Mouse (Mus musculus) liver (tissue): Measurements from ENCODE around the gene Dclk3.

Experiments
- DNase-seq: peaks from one replicate; pipeline ENCODE4 v3.0.0-alpha.2; 2020; ENCODE audit warnings: mixed read lengths

Gene Dclk3

DNA sequence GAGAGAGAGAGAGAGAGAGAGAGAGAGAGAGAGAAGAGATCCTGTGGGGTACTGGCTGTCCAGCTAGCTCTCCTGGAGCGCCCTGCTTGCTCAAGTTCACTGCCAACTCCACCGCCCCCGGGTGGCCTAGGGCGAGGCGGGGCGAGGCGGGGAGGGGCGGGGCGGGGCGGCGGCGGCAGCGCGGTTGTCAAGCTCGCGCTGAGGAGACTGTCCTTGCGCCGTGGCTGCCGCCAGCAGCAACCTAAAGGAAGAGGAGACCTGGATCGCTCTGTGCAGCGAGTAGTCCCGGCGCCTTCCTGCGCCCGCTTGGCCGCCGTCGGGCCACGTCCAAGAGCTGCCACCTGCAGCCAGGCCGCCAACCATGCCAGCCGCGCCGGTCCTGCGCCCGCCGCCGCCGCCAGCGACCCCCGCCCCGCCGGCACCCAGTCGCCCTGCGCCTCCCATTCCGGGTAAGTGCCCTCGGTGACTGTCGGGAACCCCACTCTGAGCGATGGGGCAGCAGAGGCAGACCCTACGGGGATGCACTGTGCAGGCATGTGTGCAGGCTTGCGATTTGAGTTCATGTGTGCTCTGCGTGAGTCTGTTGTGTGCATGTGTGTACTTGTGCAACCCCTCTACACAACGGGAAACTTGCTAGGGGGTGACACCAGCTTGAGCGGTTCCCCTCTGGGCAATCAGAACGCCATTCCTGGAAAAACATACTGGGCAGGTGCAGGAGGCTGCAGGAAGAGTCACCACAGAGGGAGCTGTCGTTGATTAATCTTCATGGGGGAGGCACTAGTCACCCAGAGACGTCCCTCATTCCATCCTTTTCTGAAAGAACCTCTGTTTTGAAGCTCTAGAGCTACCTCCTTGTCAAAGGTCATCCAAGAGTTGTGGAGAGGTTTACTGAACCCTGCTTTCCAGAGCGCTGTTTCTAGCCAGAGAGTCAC is at the start of gene Dclk3:
TSS of gene Dclk3 (plus strand) at position 178 of the 932 bp plus-strand sequence.
- DNase-seq, result peak; percentile 52

DNA sequence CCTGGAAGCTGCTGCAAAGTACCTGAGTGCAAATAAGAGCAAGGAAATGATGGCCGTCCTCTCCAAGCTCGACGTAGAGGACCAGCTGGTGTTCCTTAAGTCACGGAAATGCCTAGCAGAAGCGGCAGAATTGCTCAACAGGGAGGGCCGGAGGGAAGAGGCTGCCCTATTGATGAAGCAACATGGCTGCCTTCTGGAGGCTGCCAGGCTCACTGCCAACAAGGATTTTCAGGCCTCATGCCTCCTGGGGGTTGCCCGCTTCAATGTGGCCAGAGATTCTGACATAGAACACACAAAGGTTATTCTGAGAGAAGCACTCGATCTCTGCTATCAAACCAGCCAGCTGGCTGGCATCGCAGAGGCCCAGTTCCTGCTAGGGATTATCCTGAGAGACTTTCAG is 48.9 kb upstream of the Dclk3 start:
- DNase-seq, result no peak

DNA sequence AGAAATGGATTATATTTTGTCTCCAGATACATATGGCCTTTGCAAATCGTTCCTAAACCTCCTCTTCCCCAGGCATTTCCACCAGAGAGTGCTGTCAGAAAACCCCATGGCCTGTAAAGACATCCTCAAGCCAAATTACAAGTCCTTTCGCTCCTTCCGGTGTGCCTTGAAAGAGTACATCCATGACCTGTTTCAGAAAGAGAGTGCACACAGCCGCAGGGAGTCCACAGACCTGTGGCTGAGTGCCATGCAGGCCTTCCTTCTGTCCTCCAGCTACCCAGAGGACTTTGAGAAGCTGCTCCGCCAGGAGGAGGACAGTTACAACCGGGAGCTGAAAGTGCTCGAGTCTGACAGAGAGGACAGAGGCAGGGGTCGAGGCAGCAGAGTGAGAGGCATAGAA is 47.8 kb upstream of the Dclk3 start:
- no peak for DNase-seq

DNA sequence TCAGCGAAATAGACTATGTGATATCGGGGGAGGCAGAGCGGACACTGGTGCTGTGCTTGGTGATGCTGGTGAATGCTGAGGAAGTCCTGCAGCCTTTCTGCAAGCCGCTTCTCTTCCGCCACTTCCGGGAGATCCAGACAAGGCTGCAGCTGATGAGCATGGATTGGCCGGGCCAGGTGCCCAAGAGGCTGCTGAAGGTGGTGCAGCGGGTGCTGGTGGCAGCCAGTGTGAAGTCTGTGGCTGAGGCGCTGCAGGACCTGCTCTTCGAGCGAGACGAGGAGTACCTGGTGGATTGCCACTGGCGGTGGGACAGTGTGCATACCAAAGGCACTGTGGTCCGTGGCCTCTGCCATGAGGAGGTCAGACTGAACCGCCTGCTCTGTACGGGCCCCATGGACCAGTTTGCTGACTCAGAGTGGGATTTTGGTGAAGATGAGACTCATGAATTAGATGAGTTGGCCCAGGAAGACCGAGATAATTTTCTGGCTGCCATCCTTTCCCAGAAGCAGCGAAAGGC is 46.9 kb upstream of the Dclk3 start:
- DNase-seq, result no peak

DNA sequence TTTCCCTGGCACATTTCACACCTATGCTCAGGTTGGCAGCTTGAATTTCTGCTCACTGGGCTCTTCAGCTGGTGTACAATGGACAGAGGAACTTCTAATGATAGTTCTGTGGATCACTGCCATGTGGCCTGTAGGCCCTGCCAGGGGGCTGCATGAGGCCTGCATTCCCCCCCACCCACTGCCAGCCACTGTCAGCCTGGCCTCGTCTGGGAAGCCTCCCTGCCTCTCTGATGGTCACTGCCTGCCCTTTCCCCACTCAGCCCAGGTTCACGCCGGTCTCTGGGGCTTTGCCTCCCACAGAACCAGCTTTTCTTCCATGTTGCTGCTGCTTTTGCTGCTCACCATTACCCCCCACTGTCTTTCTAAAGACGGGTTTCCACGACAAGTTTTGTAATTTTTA is 43.6 kb upstream of the Dclk3 start:
- DNase-seq, result no peak

DNA sequence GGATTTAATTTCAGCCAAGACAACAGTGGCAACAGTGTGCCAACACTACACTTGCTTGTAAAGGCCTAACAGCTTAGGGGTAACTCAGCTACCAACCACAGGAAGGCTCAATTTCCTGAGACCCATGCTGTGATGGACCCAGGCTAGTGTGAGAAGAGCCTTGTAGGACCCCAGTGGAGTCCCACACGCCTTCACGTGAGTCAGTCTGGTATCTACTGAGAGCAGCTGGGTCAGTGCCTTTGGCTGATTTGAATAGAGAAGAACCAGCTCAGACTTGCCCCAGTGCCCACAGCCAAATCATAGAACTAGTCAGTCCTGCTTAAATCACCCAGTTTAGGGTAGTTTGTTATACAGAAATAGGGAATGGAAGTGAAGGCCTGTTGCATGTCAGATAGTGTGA is 40.8 kb upstream of the Dclk3 start:
- DNase-seq, result no peak

DNA sequence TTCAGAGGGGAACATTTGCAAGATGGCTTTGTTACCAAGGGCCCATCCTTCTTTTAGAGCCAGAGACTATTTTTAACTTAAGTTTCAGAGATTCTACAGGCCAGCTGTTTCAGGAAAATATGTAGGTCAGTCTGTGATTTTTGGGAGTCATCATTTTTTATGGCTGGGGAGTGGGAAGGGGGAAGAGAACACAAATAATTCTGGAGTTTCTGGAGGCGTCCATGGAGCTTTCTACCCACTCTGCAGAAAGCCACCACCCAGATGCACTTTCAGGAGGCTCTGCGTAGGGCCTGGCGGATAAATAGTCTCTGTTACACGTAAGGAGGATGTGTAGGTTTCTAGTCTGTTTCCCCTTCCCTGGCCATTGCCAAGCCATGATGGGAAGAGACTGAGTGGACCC is 38.8 kb upstream of the Dclk3 start:
- DNase-seq, result no peak

DNA sequence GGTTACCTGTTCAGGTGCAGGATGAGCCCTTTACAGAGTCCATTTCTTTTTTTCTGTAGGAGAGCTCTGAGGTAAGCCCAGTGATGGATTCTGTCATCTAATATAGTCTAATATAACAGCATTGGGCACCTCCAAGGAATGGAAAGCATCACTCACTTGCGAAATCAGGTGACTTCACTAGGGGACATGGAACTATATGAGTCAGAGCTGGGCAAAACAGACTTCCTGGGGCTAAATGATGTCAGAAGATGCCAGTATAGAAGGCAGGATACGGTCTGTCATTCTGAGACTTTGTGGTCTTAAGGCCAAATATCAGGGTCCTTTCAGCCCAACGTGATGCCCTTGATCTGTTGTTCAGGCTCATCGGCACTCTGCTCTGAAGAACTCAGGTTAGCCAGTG is 35.7 kb upstream of the Dclk3 start:
- DNase-seq, result no peak

DNA sequence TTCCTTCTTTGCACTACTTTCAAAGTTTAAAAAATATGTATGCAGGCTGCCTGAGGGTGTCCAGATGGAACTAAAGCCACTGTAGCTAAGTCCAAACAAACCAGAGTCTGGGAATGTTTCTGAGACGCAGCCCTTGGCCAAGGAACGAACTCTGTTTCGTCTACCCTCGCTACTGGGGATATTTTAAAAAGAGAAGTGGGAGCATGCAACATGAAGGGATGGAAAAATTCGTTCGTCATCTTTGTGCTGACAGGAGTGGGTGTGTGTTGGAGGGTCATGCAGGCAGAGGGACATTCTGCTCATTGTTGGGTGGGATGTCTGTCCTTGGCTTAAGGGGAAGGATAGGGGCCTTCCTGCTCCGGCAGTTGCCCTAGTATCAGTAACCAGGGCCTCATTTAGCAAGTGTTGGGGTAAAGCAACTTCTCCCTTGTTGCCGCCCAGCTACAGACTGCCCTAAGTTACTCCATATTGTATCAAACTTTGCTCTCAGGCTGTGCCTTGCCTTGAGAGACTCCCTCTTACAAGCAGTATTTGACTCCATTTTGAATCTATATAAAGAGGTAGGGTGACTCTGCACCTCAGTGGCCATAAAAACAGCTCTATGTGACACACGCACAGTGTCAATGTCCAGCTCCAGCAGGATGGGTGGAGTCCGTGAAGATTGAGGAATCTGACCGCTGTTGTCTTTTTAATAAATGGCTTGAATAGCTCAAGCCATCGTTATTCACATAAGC is 34.4 kb upstream of the Dclk3 start:
- DNase-seq, result no peak

DNA sequence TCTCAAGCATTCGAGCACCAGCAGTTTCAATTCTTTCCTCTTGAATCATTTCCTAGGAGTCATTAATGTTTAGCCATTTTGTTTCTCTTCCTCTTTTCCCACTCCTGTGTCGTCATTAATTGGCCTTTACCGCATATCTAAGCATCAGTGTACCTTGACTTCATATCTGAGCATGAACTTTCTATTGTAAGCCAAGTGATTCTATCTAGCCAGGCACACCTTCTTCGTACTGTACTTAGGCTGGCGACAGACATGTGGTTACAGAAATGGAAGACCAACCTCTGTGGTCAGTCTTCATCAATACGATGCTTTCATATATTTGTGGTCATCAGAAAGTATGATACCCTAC is 33.8 kb upstream of the Dclk3 start:
- DNase-seq, result no peak

DNA sequence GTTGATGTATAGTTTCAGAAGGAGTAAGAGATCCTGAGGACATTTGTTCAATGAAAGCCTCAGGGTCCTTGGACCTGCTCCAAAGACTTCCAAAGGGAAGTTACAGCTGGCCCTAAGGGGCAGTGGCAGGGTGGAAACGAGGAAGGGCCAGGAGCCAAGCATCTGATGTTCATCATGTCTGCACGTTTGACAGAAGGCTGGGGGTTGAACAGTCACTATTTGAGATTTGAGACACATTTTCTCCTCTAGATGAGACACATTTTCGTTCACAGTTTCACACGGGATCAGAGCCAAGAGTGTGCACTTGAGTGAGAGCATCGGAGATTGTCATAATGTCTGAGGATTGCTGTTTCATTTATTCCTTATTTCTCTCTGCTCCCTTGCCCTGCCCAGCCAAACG is 30.9 kb upstream of the Dclk3 start:
- no peak for DNase-seq

DNA sequence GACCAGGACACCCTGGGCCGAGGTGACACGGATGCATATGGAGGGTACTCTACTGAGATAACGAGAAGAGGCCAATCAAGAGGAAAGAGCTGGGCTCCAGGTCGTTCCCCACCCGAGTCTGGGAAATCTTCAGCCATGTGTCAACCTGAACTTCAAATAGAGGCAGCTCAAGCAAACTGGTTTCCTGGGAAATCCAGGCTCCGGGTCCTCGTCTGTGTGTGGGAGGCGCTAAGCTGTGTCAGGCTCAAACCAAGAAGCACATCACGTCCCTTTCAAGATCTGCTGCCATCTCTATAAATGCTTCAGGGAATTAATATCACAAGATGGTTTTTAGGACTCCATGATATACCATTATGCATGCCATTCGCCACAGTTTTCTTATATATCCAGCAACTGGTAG is 30.5 kb upstream of the Dclk3 start:
- no peak for DNase-seq

DNA sequence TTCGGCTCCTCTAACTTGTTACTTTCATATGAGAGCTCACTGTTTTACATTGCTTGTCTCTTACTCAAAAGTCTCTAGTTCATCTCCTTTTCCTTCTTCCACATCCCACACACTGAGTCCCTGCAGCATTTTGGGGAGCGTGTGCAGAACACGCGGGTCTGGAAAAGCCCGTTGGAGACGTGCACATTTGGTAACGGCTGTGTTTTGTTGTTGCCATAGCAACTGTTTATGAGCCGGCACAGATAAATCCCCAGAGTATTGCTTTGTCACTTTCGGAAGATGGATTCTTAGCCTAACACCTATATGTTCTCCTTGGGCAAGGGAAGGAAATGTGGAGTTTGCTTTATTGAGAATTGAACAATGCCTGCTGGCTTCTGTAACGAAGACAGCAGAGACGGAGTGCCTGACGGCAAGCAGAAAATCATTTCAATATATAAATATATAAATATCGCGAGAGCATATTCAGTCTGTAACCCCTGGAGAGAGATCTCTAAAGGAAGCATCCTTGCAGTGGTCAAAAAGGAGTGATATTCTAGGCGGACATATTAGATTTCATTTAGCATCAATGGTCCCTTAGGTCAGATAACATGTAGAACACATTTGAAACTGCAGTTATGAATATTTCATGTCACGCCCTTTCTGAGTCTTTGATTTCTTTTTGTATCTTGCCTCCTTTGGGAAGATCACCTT is 26.3 kb upstream of the Dclk3 start:
- DNase-seq, result no peak

DNA sequence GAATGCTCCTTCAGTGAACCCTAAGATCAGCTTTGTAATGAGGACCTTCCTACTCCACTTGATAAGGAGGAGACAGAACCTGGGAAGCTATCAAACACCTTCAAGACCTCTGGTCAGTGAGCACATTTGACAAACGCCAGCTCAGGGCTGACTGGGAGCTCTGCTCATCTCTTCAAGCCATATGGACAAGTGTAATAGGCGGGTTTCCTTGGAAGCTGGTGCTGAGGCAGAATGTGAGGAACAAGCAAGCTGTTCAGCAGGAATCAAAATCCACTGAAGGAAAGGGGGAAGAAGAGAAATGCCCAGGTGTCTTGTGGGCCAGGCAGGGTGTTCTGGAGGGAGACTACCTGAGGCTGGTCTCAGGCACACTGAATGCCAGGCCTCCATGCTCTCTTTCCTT is 17.0 kb upstream of the Dclk3 start:
- DNase-seq, result no peak

DNA sequence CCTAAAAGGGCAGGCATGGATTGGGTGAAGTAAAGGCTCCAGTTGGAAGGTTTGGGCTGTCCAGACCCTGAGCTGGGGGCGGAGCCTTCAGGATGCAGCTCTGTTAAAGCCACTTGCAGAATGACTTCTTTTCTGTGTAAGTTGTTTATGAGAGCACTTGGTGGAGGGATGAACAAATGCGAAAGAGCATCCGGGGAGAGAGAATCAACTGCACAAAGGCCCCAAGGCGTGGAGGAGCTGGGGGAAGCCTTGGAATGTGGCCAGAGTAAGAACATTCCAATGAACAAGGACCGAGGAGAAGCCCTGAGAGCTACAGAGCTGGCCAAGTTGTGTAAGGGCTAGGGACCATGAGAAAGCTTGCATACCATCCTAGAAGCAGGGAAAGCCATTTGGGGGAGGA is 16.3 kb upstream of the Dclk3 start:
- no peak for DNase-seq

DNA sequence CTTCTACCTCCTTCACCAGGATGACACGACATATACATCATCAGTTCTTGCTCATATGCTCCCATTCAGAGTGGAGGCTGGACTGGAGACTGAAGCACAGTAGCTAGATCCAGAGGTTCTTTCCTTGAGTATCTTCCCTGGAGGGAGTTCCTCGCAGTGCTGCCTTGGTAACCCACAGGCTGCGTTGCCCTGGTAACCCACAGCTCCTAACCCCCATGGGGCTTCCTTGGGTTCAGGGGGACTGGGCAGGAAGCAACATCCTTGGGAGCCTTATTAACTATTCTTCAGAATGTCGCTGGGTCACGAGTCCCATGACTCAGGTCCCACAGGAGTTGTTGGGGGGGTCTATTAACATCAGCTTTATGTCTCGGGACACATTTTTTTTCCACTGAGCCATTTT is 13.8 kb upstream of the Dclk3 start:
- no peak for DNase-seq

DNA sequence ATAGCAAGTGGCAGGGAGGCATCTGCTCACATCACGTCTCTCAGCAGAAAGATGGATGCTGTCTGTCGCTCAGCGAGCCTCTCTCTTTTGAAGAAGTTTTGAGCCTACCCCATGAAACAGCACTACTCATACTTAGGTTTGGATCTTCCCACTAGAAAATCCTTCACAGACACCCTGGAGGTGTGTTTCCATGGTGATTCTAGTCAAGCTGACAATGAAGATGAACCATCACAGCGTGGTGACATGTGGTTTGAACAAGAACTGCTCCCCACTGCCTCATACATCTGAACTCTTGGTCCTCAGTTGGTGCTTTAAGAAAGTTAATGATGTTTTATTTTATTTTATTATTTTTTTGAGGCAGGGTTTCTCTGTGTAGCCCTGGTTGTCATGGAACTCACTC is 12.9 kb upstream of the Dclk3 start:
- DNase-seq, result no peak

DNA sequence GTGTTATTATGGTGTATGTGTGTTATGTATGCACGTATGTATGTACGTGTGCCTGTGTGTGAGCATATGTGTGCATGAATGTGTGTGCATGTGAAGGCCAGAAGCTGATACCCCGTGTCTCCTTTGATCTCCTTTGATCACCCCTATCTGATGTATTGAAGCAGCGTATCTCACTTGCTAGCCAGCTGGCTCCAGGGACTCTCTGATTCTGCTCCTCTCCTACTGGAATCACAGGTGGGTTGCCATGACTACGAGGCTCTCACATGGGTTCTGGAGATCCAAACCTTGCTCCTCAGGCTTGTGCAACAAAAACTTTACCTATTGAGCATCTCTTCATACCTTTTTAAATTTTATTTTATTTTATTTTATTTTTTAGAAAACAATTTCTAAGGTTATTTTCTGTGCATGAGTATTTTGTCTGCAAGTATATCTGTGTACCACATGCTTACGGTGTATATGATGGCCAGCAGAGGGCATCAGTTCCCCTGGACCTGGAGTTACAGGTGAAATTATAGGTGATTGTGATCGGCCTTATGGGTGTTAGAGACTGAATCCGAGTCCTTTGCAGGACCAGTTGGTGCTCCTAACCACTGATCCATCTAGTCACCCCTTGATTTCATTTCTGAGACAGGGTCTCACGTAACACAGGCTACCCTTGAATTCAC is 10.9 kb upstream of the Dclk3 start:
- no peak for DNase-seq

DNA sequence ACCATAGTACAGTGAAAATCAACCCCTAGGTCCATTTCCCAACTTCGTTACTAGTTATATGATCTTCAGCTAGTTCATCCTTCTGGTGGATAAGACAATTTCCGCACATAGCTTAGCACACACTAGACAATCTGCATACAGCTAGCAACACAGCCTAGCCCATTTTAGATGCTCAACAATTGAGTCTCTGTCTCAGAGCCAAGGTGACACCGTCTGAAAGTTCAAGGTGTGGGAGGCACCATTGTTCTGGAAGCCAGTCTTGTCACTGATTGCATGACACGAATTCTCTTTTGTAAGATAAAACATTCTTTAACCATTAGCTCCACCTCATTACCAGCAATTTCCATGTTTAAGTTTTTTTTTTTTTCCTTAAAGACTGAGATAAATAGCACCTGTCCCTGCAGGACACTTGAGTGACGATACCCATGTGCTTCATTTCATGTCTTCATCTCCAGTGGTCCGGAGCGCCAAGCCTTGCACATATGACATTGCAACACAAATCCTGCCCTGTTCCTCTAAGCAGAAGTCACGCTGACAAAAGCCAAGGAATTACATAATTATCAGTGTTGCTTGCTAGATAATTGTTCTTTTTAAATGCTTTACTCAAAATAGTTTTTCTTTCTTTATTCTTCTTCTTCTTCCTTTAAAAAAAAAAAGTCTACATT is 10.1 kb upstream of the Dclk3 start:
- DNase-seq, result no peak

DNA sequence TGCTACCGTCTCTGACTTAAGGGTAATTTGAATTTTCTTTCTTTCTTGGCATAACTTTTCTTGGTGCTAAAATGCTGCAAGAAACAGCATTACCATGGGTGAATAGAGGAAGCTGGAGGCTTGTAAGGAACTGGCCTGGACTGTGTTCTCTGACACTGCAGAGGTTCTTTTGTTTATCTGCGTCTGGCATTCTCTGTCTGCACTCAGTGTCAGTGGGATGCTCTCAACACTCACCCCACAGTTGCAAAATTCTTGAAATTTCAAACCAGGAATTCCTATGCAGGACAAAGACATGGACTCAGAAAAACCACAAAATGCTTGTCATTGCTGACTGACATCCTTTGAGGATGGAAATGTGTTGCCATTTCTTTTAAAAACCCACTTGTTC is 9.5 kb upstream of the Dclk3 start:
- no peak for DNase-seq

DNA sequence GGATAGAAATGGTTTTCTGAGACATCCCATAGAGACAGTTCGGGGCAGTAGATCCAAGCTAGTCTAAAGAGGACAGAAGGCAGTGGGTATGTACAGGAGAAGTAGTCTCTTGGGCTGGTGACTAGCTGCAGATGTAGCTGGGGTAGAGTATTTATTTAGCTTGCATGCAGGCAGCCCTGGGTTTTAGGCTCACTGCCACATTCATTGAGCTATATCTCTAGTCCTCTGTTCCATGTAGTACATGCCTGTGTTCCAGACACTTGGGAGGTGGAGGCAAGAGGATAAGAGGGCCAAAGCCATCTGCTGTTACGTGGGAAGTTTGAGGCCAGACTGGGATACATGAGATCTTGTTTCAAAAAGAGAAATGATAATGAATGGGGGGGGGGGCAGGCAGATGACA is 3.5 kb upstream of the Dclk3 start:
- no peak for DNase-seq

DNA sequence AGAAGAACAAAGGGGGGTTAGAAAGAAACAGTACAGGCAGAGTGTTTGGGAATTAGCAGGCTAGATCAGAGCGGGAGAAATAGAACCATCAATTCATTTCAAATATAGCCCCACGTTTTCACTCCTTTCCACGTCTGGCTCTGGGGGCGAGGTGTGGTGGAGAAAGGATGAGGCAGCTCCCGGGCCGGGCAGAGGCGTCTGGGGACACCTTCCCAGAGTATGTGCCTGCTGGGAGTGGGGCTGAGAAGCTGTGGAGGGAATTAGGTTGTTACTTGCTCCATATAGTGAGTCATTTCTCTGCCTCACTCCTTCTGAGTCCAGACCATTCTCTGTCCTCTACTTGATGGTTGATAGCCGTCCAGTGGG is 938 bp downstream of the Dclk3 start:
- DNase-seq, result no peak

DNA sequence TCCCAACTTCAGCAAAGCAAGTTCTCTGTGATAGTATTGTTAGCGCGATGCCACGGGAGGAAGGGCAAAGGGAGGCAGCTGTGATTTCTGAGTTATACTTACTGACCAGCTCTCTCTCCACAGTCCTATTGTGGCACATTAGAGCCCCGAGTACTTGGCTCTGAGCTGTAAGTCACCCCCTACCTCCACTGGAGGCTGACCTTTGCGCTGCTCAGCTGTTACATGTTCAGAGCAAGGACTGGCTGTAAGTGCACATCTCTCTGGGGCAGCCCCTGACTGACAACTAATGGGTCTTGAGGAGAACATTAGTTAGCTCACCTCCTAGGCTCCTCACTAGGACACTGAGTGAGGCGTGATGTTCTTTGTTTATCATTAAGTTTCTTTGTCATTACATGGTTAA is 1.6 kb downstream of the Dclk3 start:
- no peak for DNase-seq
